Mouse (Mus musculus) cerebellum, adult 2 months (tissue): ENCODE measurements around the gene Hes5. TPM values are rescaled to one million over a fixed set of nuclear protein-coding genes. Genes with fewer than 3 reads are reported as not detected.

Source experiments
- DNase-seq, 2 experiments: peaks; one replicate each; pipeline ENCODE4 v3.0.0; 2021
- H3K27ac ChIP-seq: fragments of 200-500 bp; 2 replicates; pipeline ENCODE4 v1.5.1; 2012; ENCODE audit warnings: low read length, control low read depth, inconsistent platforms; ENCODE audit not compliant: insufficient read depth
- H3K27me3 ChIP-seq: fragments of 200-500 bp; 2 replicates; pipeline ENCODE4 v1.6.1; 2012; ENCODE audit warnings: inconsistent platforms, mild to moderate bottlenecking, low read length, moderate library complexity; ENCODE audit not compliant: control insufficient read depth, insufficient read depth
- H3K4me1 ChIP-seq: fragments of 200-500 bp; 2 replicates; pipeline ENCODE4 v1.6.1; 2011; ENCODE audit warnings: low read length; ENCODE audit not compliant: control insufficient read depth, insufficient read depth
- H3K4me3 ChIP-seq: fragments of 200-500 bp; replicated peaks from 2 replicates; pipeline ENCODE3; 2011; ENCODE audit warnings: mild to moderate bottlenecking, low read depth, low read length, control low read depth; ENCODE audit not compliant: insufficient read depth
- CTCF ChIP-seq: fragments of 200-500 bp; IDR thresholded peaks from 2 replicates; pipeline ENCODE4 v1.5.1; 2011; ENCODE audit warnings: low read depth, mild to moderate bottlenecking, control low read depth, low read length, moderate library complexity, borderline replicate concordance; ENCODE audit not compliant: insufficient read depth
- POLR2A ChIP-seq: fragments of 200-500 bp; IDR thresholded peaks from 2 replicates; pipeline ENCODE4 v1.6.1; 2011; ENCODE audit warnings: low read length, control low read depth, borderline replicate concordance; ENCODE audit not compliant: insufficient read depth
- WGBS: fragments of 180-500 bp; shearing (Covaris S2); methylation state at CpG from one replicate; pipeline ENCODE4 v1.1.7; 2018; 5-methylcytosine and 5-hydroxymethylcytosine counted together
- polyA plus RNA-seq: library from polyadenylated mRNA; depleted of rRNA; stranded (reverse); fragments of >200 nt; gene quantifications from 2 replicates; pipeline ENCODE4 v1.2.3, GENCODE M21; 2012; rRNA removed

Hes5 gene
- 4.6 and 4.8 TPM in 2 replicates for polyA plus RNA-seq

GRCm38 (mm10) chr4:154960690-154961225, at the start of gene Hes5:
Gene Hes5 (plus strand): TSS chr4:154960923.
- Histone ChIP-seq H3K27ac (no peak within 1 kb of the TSS), H3K27me3 (no peaks in the 10 kb centered on the region), H3K4me1 (peaks cover 28% of the 10 kb centered on the region), H3K4me3 (peak within 1 kb of the TSS; percentile 56)
- peak; percentile 49 to 67 for DNase-seq
- WGBS, result under 1% methylated on average over 65 of the region's 65 CpGs
- TF ChIP-seq CTCF, result no peak
- TF ChIP-seq POLR2A, result no peak

DNA sequence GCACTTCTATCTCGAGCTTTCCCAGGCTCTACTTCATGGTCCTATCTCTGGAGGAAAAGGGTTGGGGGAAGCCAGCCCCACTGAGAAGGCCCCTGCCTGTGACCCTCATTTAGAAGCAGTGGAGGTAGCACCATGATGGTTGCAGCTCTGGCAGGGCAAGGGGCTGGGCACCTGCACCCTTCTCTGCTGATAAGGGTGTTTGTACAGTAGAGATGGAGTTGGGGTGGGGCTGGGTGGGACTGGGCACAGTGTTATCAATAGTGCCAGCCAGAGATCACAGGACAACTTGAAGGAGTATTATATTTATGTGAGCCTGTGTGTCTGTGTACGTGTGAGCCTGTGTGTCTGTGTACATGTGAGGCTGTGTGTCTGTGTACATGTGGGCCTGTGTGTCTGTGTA, 49.1 kb upstream of the Hes5 start:
- H3K4me3 ChIP-seq, result no peak overlapping the region
- H3K27ac ChIP-seq, result no peak overlapping the region
- H3K27me3 ChIP-seq, result no peaks in the 10 kb centered on the region
- TF ChIP-seq CTCF, result no peak
- TF ChIP-seq POLR2A, result no peak
- 80% methylated on average over 2 of the region's 2 CpGs for WGBS
- H3K4me1 ChIP-seq, result peaks cover 4% of the 10 kb centered on the region; the same call in 1 of the 2 replicates
- no peak for DNase-seq

GRCm38 (mm10) chr4:154913845-154914244, 46.9 kb upstream of the Hes5 start:
- no peaks in the 10 kb centered on the region for H3K27me3 ChIP-seq

DNA sequence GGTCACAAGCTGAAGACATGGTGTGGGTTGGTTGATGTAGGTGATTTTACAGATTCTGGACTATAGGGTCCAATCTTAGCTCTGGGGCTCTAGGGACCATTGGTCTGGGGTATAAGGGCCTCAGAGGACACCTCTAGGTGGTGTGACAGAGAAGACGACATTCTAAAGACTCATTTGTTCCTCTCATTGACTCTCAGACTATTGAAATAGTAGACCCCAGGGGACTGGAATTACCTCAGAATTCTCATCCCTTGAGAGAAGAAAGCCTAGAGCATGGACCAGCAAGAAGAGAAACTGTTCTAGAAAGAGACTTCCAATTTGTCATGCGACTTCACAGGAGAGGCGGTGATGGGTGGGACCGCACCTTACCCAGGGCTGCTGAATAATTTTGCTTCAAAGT, 46.5 kb upstream of the Hes5 start:
- TF ChIP-seq POLR2A (no peak), CTCF (no peak)
- no peaks in the 10 kb centered on the region for H3K27me3 ChIP-seq
- WGBS, result 95% methylated on average over 4 of the region's 4 CpGs
- H3K4me1 ChIP-seq, result no peaks in the 10 kb centered on the region
- H3K4me3 ChIP-seq, result no peak overlapping the region
- no peak overlapping the region for H3K27ac ChIP-seq
- DNase-seq, result no peak

More at GRCm38 (mm10) chr4:154913845-154914244, 46.9 kb upstream of the Hes5 start:
- DNase-seq, result no peak
- WGBS, result 94% methylated on average over 3 of the region's 3 CpGs
- TF ChIP-seq POLR2A (no peak), CTCF (no peak)
- no peak overlapping the region for H3K4me3 ChIP-seq
- H3K27ac ChIP-seq, result no peak overlapping the region
- H3K4me1 ChIP-seq, result no peaks in the 10 kb centered on the region

GRCm38 (mm10) chr4:154914707-154915106, 46.0 kb upstream of the Hes5 start:
- Histone ChIP-seq H3K4me1 (no peaks in the 10 kb centered on the region), H3K27ac (no peak overlapping the region), H3K4me3 (no peak overlapping the region), H3K27me3 (no peaks in the 10 kb centered on the region)
- 80% methylated on average over 3 of the region's 3 CpGs for WGBS
- no peak for DNase-seq
- no peak for TF ChIP-seq CTCF
- no peak for TF ChIP-seq POLR2A

DNA sequence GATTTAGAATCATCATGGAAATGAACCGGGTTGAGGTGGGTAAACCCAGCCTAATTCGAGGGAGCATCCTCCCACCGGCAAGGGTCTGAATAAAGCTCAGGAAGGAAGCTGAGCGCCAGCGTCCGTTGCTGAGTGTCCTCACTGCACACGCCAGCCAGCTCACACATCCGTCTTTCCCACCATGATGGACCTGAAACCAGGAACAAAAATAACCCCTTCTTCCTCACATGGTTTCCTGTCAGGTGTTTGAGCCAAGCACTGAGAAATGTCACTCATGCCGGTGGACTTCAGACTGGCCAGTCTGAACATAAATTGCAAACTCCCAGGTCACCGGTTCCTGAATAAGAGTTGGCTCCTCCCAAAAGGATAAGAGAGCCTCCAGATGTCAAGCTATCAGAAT, 45.4 kb upstream of the Hes5 start:
- H3K4me1 ChIP-seq, result no peaks in the 10 kb centered on the region
- no peak for DNase-seq
- 83% methylated on average over 10 of the region's 10 CpGs for WGBS
- H3K27ac ChIP-seq, result no peak overlapping the region
- no peak overlapping the region for H3K4me3 ChIP-seq
- TF ChIP-seq CTCF (no peak), POLR2A (no peak)
- no peaks in the 10 kb centered on the region for H3K27me3 ChIP-seq

- H3K4me3 ChIP-seq, result no peak overlapping the region
- TF ChIP-seq POLR2A (no peak), CTCF (no peak)
- WGBS, result 85% methylated on average over 4 of the region's 4 CpGs
- H3K27ac ChIP-seq, result no peak overlapping the region
- no peaks in the 10 kb centered on the region for H3K4me1 ChIP-seq
- DNase-seq, result no peak
- H3K27me3 ChIP-seq, result no peaks in the 10 kb centered on the region
Observed at GRCm38 (mm10) chr4:154916662-154917061, 44.1 kb upstream of the Hes5 start.

- no peak for TF ChIP-seq POLR2A
- no peak for TF ChIP-seq CTCF
- Histone ChIP-seq H3K4me3 (no peak overlapping the region), H3K27me3 (no peaks in the 10 kb centered on the region), H3K4me1 (peaks cover 8% of the 10 kb centered on the region), H3K27ac (no peak overlapping the region)
- DNase-seq, result peak; percentile 48 to 71
- WGBS, result 15% methylated on average over 4 of the region's 4 CpGs
Observed at GRCm38 (mm10) chr4:154922291-154922690, 38.4 kb upstream of the Hes5 start.
